Comparison of ENCODE assay signal across 14 mouse cellular contexts in genomic region chr9:122135095-122135884, GRCm38 (mm10). TPM values are rescaled to one million over a fixed set of nuclear protein-coding genes. Genes with fewer than 3 reads are reported as not detected.
A peak's percentile ranks its signal among the peaks of the same experiment; 100 is the strongest.
DNase-seq lines count a peak whose midpoint lies in the region; ATAC-seq and TF ChIP-seq lines count a peak whose summit lies in the region.
"Had no signal": no experiment of that assay in that cellular context is flagged by ENCODE, and none has a peak within 500 bp of the region (broad histone marks: within the 10 kb centered on the region; RNA-seq: fewer than 3 reads in every experiment).

No protein-coding gene starts in this region.

- ATAC-seq in kidney, embryonic 16.5 days (ENCODE audit: low FRiP score, low TSS enrichment), result peak; percentile 65; the same call in 1 of the 2 replicates
- no peak for ATAC-seq in heart, embryonic 13.5 days (ENCODE audit: extremely low read depth, insufficient number of reproducible peaks, low FRiP score, low TSS enrichment)
- peak; percentile 14; the same call in 1 of the 2 replicates for ATAC-seq in liver, embryonic 14.5 days (ENCODE audit: insufficient read depth)
- ATAC-seq: inflammation-experienced regulatory T-cells, adult 6 months had no signal

- peak; percentile 54 for DNase-seq in adrenal gland, adult 8-10 months
- no peak for DNase-seq in adrenal gland, postnatal 25 days
- no peak for DNase-seq in kidney, postnatal 10 days
- no peak for DNase-seq in liver, embryonic 14.5 days (ENCODE audit: low read depth in 3 of 3, low spot score in 3 of 3)
- DNase-seq in thymus, adult 2 months, result no peak
- DNase-seq in urinary bladder, postnatal 10 days (ENCODE audit: low spot score), result no peak
- DNase-seq: cerebellum, adult 9-10 months; midbrain, embryonic 14.5 days had no signal

- no peak overlapping the region for H3K4me2 ChIP-seq in kidney, embryonic 16.5 days (replicated peaks; ENCODE audit: low read depth, low read length)
- H3K4me2 ChIP-seq in heart, embryonic 13.5 days, result no peak overlapping the region
- no peak overlapping the region for H3K4me2 ChIP-seq in liver, embryonic 14.5 days (ENCODE audit: low read depth)
- H3K4me2 ChIP-seq: lung, embryonic 15.5 days; neural tube, embryonic 15.5 days had no signal

- no peak for TF ChIP-seq CTCF in liver, embryonic 14.5 days (IDR thresholded peaks at IDR 0.05; ENCODE audit: low read depth)
- TF ChIP-seq CTCF in thymus, adult 2 months (IDR thresholded peaks at IDR 0.05; ENCODE audit: borderline replicate concordance, control insufficient read depth, extremely low read depth, insufficient read depth, low read length, poor library complexity), result no peak

- no peaks in the 10 kb centered on the region for H3K9me3 ChIP-seq in kidney, embryonic 16.5 days (ENCODE audit: low read length)
- no peaks in the 10 kb centered on the region for H3K9me3 ChIP-seq in heart, embryonic 13.5 days
- no peaks in the 10 kb centered on the region for H3K9me3 ChIP-seq in liver, embryonic 14.5 days (ENCODE audit: control insufficient read depth, low read length)
- H3K9me3 ChIP-seq: G1E; lung, embryonic 15.5 days; neural tube, embryonic 15.5 days had no signal

- peaks cover 15% of the 10 kb centered on the region for H3K4me1 ChIP-seq in kidney, embryonic 16.5 days (ENCODE audit: insufficient read depth, low read length)
- peaks cover 59% of the 10 kb centered on the region for H3K4me1 ChIP-seq in heart, embryonic 13.5 days
- H3K4me1 ChIP-seq in liver, embryonic 14.5 days (replicated peaks; ENCODE audit: control insufficient read depth in 2 of 2, insufficient read depth in 2 of 2, low read length in 1 of 2), result peaks cover 0 to 10% of the 10 kb centered on the region in 2 experiments; a peak in 2 of 4 replicates
- H3K4me1 ChIP-seq in thymus, adult 2 months (replicated peaks; ENCODE audit: control insufficient read depth, insufficient read depth, low read length), result peaks cover 12% of the 10 kb centered on the region

- 59% methylated on average over 1 of the region's 1 CpGs for WGBS in kidney, embryonic 16.5 days
- WGBS in heart, embryonic 13.5 days, result 56% methylated on average over 1 of the region's 1 CpGs
- 63% methylated on average over 1 of the region's 1 CpGs for WGBS in liver, embryonic 14.5 days (ENCODE audit: insufficient replicate concordance)
- 96% methylated on average over 1 of the region's 1 CpGs for WGBS in thymus, adult 2 months

- no peak for TF ChIP-seq POLR2A in thymus, adult 2 months (IDR thresholded peaks at IDR 0.05; ENCODE audit: control insufficient read depth, extremely low read depth, insufficient read depth, low read length, poor library complexity)

- no peak for TF ChIP-seq EP300 in liver, embryonic 14.5 days (IDR thresholded peaks at IDR 0.05; ENCODE audit: low read depth)

- H3K36me3 ChIP-seq in kidney, embryonic 16.5 days (ENCODE audit: insufficient read depth, low read length), result peaks cover 11% of the 10 kb centered on the region; the same call in 1 of the 2 replicates
- H3K36me3 ChIP-seq in heart, embryonic 13.5 days, result peaks cover 50% of the 10 kb centered on the region
- H3K36me3 ChIP-seq in liver, embryonic 14.5 days (replicated peaks; ENCODE audit: control insufficient read depth, insufficient read depth, low read depth), result peaks cover 3% of the 10 kb centered on the region; the same call in 1 of the 2 replicates
- peaks cover 18% of the 10 kb centered on the region for H3K36me3 ChIP-seq in thymus, adult 2 months (ENCODE audit: control insufficient read depth, insufficient read depth, low read length)

- H3K27ac ChIP-seq in kidney, embryonic 16.5 days (ENCODE audit: low read length), result no peak overlapping the region
- no peak overlapping the region; the same call in 1 of the 2 replicates for H3K27ac ChIP-seq in heart, embryonic 13.5 days (replicated peaks)
- H3K27ac ChIP-seq in liver, embryonic 14.5 days, result no peak overlapping the region
- H3K27ac ChIP-seq in thymus, adult 2 months (ENCODE audit: control insufficient read depth, insufficient read depth, low read length), result no peak overlapping the region
- H3K27ac ChIP-seq: lung, embryonic 15.5 days; neural tube, embryonic 15.5 days had no signal

- H3K9ac ChIP-seq in kidney, embryonic 16.5 days (replicated peaks; ENCODE audit: low read length), result no peak overlapping the region
- peak overlapping the region; percentile 48; the same call in 1 of the 2 replicates for H3K9ac ChIP-seq in heart, embryonic 13.5 days
- H3K9ac ChIP-seq in liver, embryonic 14.5 days (replicated peaks), result no peak overlapping the region
- H3K9ac ChIP-seq: lung, embryonic 15.5 days; neural tube, embryonic 15.5 days had no signal

- no peaks in the 10 kb centered on the region for H3K27me3 ChIP-seq in kidney, embryonic 16.5 days (ENCODE audit: insufficient read depth, low read length)
- no peaks in the 10 kb centered on the region for H3K27me3 ChIP-seq in heart, embryonic 13.5 days (replicated peaks)
- no peaks in the 10 kb centered on the region for H3K27me3 ChIP-seq in liver, embryonic 14.5 days (ENCODE audit: control insufficient read depth, insufficient read depth, low read length)
- H3K27me3 ChIP-seq in thymus, adult 2 months (ENCODE audit: control insufficient read depth, insufficient read depth, low read length), result no peaks in the 10 kb centered on the region
- H3K27me3 ChIP-seq: lung, embryonic 15.5 days; neural tube, embryonic 15.5 days had no signal

- no peak overlapping the region for H3K4me3 ChIP-seq in kidney, embryonic 16.5 days (ENCODE audit: low read length)
- H3K4me3 ChIP-seq in heart, embryonic 13.5 days, result no peak overlapping the region
- H3K4me3 ChIP-seq in liver, embryonic 14.5 days (ENCODE audit: insufficient read depth in 1 of 2, low read depth in 2 of 2, low read length in 2 of 2), result no peak overlapping the region
- H3K4me3 ChIP-seq in thymus, adult 2 months (ENCODE audit: control insufficient read depth, insufficient read depth, low read length), result no peak overlapping the region
- H3K4me3 ChIP-seq: lung, embryonic 15.5 days; neural tube, embryonic 15.5 days had no signal

RNA-seq across cellular contexts. Expression of gene Snrk, which starts 18.2 kb away (rescaled TPM):
- 100 to 1,000 TPM; 153 to 206 (median 181) TPM for total RNA-seq in adrenal gland, adult 8-10 months (2022)
- total RNA-seq in adrenal gland, postnatal 25 days (2021), result 177 and 190 TPM in 2 replicates
- 63.3 and 65.1 TPM in 2 replicates for polyA plus RNA-seq in kidney, embryonic 16.5 days (2015; fragmentation: Nextera tagmentation; extraction: Ambion mirVana)
- polyA plus RNA-seq in heart, embryonic 13.5 days (2015; fragmentation: Nextera tagmentation; extraction: Ambion mirVana), result 38.0 and 39.4 TPM in 2 replicates
- 9.9 and 12.9 TPM in 2 replicates for polyA plus RNA-seq in liver, embryonic 14.5 days (2012; rRNA removed)
- 10.4 and 12.3 TPM in 2 replicates for polyA plus RNA-seq in liver, embryonic 14.5 days (2014; fragmentation: Nextera tagmentation; extraction: Ambion mirVana)
- polyA plus RNA-seq in thymus, adult 2 months (2012; rRNA removed), result 50.0 and 54.2 TPM in 2 replicates
